Mouse (Mus musculus): ENCODE measurements around the gene Gm9112. TPM values are rescaled to one million over a fixed set of nuclear protein-coding genes. Genes with fewer than 3 reads are reported as not detected.
"Not testable (repeated sequence)": the region's sequence is repeated elsewhere in the genome, so short reads cannot be mapped to it uniquely, and the experiment has no call there.

Gm9112 gene
- not detected in 2 replicates for polyA plus RNA-seq (2015; fragmentation: Nextera tagmentation; extraction: Ambion mirVana)

- H3K9ac ChIP-seq (ENCODE audit: low read depth, low read length); H3K9me3 ChIP-seq (replicated peaks; ENCODE audit: control insufficient read depth, low read length, poor library complexity, severe bottlenecking); H3K4me1 ChIP-seq (ENCODE audit: control insufficient read depth, insufficient read depth, low read length); ATAC-seq; H3K4me3 ChIP-seq (ENCODE audit: low read depth, low read length); H3K27me3 ChIP-seq (ENCODE audit: control insufficient read depth, insufficient read depth, low read depth, low read length); H3K36me3 ChIP-seq (ENCODE audit: control insufficient read depth, insufficient read depth, low read length); H3K27ac ChIP-seq (ENCODE audit: low read length); H3K4me2 ChIP-seq (ENCODE audit: low read length): not testable (repeated sequence)
- WGBS, result 85% methylated on average over 6 of the region's 10 CpGs
Measured at GRCm38 (mm10) chrX:102707535-102707934, at the start of gene Gm9112, which contains the start of gene Dmrtc1b. Gene Gm9112, minus strand, starts transcription at chrX:102707635. Gene Dmrtc1b, plus strand, starts transcription at chrX:102707865.

- WGBS, result 91% methylated on average over 6 of the region's 6 CpGs
- ATAC-seq; H3K4me3 ChIP-seq (ENCODE audit: low read depth, low read length); H3K27me3 ChIP-seq (ENCODE audit: control insufficient read depth, insufficient read depth, low read depth, low read length); H3K27ac ChIP-seq (ENCODE audit: low read length); H3K4me1 ChIP-seq (ENCODE audit: control insufficient read depth, insufficient read depth, low read length); H3K36me3 ChIP-seq (ENCODE audit: control insufficient read depth, insufficient read depth, low read length); H3K9ac ChIP-seq (ENCODE audit: low read depth, low read length); H3K4me2 ChIP-seq (ENCODE audit: low read length); H3K9me3 ChIP-seq (replicated peaks; ENCODE audit: control insufficient read depth, low read length, poor library complexity, severe bottlenecking): not testable (repeated sequence)
Measured at GRCm38 (mm10) chrX:102724226-102724625, 16.8 kb upstream of the Gm9112 start.

GRCm38 (mm10) chrX:102700636-102701035 lies 6.8 kb downstream of the Gm9112 start:
- not testable (repeated sequence) for H3K27ac ChIP-seq (ENCODE audit: low read length); H3K4me2 ChIP-seq (ENCODE audit: low read length); ATAC-seq; H3K4me1 ChIP-seq (ENCODE audit: control insufficient read depth, insufficient read depth, low read length); H3K4me3 ChIP-seq (ENCODE audit: low read depth, low read length); H3K27me3 ChIP-seq (ENCODE audit: control insufficient read depth, insufficient read depth, low read depth, low read length); H3K9ac ChIP-seq (ENCODE audit: low read depth, low read length); H3K9me3 ChIP-seq (replicated peaks; ENCODE audit: control insufficient read depth, low read length, poor library complexity, severe bottlenecking); H3K36me3 ChIP-seq (ENCODE audit: control insufficient read depth, insufficient read depth, low read length)
- WGBS, result 74% methylated on average over 3 of the region's 3 CpGs

- H3K4me2 ChIP-seq (ENCODE audit: low read length); ATAC-seq; H3K36me3 ChIP-seq (ENCODE audit: control insufficient read depth, insufficient read depth, low read length): not testable (repeated sequence)
Measured at GRCm38 (mm10) chrX:102689252-102689651, 18.2 kb downstream of the Gm9112 start.

DNA sequence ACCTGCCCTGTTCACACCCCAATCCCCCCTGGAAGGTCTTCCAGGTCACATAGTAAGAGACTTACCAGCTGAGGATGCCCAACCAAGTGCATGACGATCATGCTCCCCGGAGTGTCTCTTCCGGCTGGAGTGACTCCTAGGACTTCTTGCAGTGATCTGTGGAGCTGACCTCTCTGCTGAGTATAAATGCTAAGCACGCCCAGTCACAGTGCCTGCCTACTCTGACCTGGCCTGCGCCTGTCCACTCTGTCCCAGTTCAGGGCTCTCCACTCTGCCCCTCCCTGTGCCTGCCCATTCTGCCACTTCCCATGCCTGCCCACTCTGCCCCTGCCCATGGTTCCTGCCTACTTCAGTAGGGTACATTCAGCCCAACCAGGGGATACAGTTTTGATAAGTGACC lies 20.6 kb downstream of the Gm9112 start, which contains the start of gene Gm3880:
Gene Gm3880, minus strand, starts transcription at position 101 of the 400 bp plus-strand sequence.
- H3K36me3 ChIP-seq (ENCODE audit: control insufficient read depth, insufficient read depth, low read length); H3K4me3 ChIP-seq (ENCODE audit: low read depth, low read length); H3K27me3 ChIP-seq (ENCODE audit: control insufficient read depth, insufficient read depth, low read depth, low read length); H3K9ac ChIP-seq (ENCODE audit: low read depth, low read length); H3K27ac ChIP-seq (ENCODE audit: low read length); H3K4me1 ChIP-seq (ENCODE audit: control insufficient read depth, insufficient read depth, low read length); H3K4me2 ChIP-seq (ENCODE audit: low read length); ATAC-seq; H3K9me3 ChIP-seq (replicated peaks; ENCODE audit: control insufficient read depth, low read length, poor library complexity, severe bottlenecking): not testable (repeated sequence)
- 85% methylated on average over 5 of the region's 5 CpGs for WGBS

More at GRCm38 (mm10) chrX:102689252-102689651, 18.2 kb downstream of the Gm9112 start:
- H3K27me3 ChIP-seq (ENCODE audit: control insufficient read depth, insufficient read depth, low read depth, low read length); H3K9ac ChIP-seq (ENCODE audit: low read depth, low read length); H3K4me3 ChIP-seq (ENCODE audit: low read depth, low read length); H3K27ac ChIP-seq (ENCODE audit: low read length); H3K4me1 ChIP-seq (ENCODE audit: control insufficient read depth, insufficient read depth, low read length); H3K9me3 ChIP-seq (replicated peaks; ENCODE audit: control insufficient read depth, low read length, poor library complexity, severe bottlenecking): not testable (repeated sequence)
- 12% methylated on average over 3 of the region's 4 CpGs for WGBS

GRCm38 (mm10) chrX:102684706-102685105 lies 22.7 kb downstream of the Gm9112 start:
- not testable (repeated sequence) for H3K4me3 ChIP-seq (ENCODE audit: low read depth, low read length); H3K27me3 ChIP-seq (ENCODE audit: control insufficient read depth, insufficient read depth, low read depth, low read length); H3K4me1 ChIP-seq (ENCODE audit: control insufficient read depth, insufficient read depth, low read length); H3K4me2 ChIP-seq (ENCODE audit: low read length); ATAC-seq; H3K9me3 ChIP-seq (replicated peaks; ENCODE audit: control insufficient read depth, low read length, poor library complexity, severe bottlenecking); H3K9ac ChIP-seq (ENCODE audit: low read depth, low read length); H3K27ac ChIP-seq (ENCODE audit: low read length); H3K36me3 ChIP-seq (ENCODE audit: control insufficient read depth, insufficient read depth, low read length)
- 39% methylated on average over 3 of the region's 3 CpGs for WGBS

GRCm38 (mm10) chrX:102666641-102667040 lies 40.8 kb downstream of the Gm9112 start:
- no peak for ATAC-seq
- no peak overlapping the region for H3K4me2 ChIP-seq (ENCODE audit: low read length)
- H3K4me3 ChIP-seq (ENCODE audit: low read depth, low read length), result no peak overlapping the region
- WGBS, result 88% methylated on average over 2 of the region's 2 CpGs
- no peak overlapping the region for H3K9ac ChIP-seq (ENCODE audit: low read depth, low read length)
- no peaks in the 10 kb centered on the region for H3K27me3 ChIP-seq (ENCODE audit: control insufficient read depth, insufficient read depth, low read depth, low read length)
- H3K27ac ChIP-seq (ENCODE audit: low read length), result no peak overlapping the region
- H3K9me3 ChIP-seq (replicated peaks; ENCODE audit: control insufficient read depth, low read length, poor library complexity, severe bottlenecking), result no peaks in the 10 kb centered on the region
- H3K4me1 ChIP-seq (ENCODE audit: control insufficient read depth, insufficient read depth, low read length), result no peaks in the 10 kb centered on the region
- H3K36me3 ChIP-seq (ENCODE audit: control insufficient read depth, insufficient read depth, low read length), result no peaks in the 10 kb centered on the region

GRCm38 (mm10) chrX:102660712-102661111 lies 46.7 kb downstream of the Gm9112 start:
- no peaks in the 10 kb centered on the region for H3K9me3 ChIP-seq (replicated peaks; ENCODE audit: control insufficient read depth, low read length, poor library complexity, severe bottlenecking)
- ATAC-seq, result no peak
- no peaks in the 10 kb centered on the region for H3K36me3 ChIP-seq (ENCODE audit: control insufficient read depth, insufficient read depth, low read length)
- WGBS, result 16% methylated on average over 3 of the region's 3 CpGs
- H3K4me2 ChIP-seq (ENCODE audit: low read length), result no peak overlapping the region
- no peaks in the 10 kb centered on the region for H3K27me3 ChIP-seq (ENCODE audit: control insufficient read depth, insufficient read depth, low read depth, low read length)
- no peak overlapping the region for H3K9ac ChIP-seq (ENCODE audit: low read depth, low read length)
- no peak overlapping the region for H3K27ac ChIP-seq (ENCODE audit: low read length)
- H3K4me1 ChIP-seq (ENCODE audit: control insufficient read depth, insufficient read depth, low read length), result no peaks in the 10 kb centered on the region
- no peak overlapping the region for H3K4me3 ChIP-seq (ENCODE audit: low read depth, low read length)
